Mouse (Mus musculus) 3T3-L1 (cell line): Measurements from ENCODE around the gene Hbq1b.
"Not testable (repeated sequence)": the region's sequence is repeated elsewhere in the genome, so short reads cannot be mapped to it uniquely, and the experiment has no call there.

Experiments
- DNase-seq: peaks from one replicate; pipeline ENCODE4 v3.0.0-alpha.2; 2015; ENCODE audit warnings: low read depth, low spot score

Hbq1b gene

DNA sequence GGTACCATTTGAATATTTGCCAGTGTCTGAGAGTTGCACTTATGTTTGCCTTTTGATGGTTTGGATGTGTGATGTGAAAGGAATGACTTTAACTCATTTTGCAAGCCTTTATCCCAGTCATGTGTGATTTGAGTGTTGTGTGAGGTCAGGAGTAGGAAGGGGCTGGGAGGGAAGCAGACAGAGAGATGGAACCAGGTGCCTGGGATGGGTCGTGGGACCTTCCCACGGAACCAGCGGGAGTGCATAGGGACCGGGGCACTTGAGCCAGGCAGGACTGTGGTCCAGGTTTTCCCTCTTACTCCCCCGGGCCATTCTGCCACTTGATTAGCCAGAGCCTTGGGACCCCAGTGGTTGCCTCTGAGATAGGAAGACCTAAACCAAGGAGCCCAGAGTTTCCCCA, 18.8 kb upstream of the Hbq1b start:
- no peak for DNase-seq

DNA sequence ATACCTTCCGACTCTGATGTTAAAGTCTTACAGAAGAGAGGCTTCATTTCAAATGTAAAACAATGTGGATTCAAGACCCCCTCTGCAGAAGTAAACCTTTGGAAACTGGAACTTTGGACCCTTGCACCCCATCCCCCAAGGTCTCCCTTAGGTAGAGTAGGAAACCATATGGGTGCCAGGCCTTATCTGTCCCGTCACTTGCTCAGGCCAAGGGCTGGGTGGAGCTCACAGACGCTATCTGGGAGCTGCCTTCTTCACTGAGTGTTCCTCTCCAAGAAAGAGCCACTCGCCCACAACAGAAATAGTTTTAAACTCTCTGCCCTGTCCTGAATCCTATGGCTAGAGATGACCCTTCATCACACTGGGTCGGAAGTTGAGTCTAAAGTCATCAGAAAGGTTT, 17.8 kb upstream of the Hbq1b start:
- DNase-seq = no peak

DNA sequence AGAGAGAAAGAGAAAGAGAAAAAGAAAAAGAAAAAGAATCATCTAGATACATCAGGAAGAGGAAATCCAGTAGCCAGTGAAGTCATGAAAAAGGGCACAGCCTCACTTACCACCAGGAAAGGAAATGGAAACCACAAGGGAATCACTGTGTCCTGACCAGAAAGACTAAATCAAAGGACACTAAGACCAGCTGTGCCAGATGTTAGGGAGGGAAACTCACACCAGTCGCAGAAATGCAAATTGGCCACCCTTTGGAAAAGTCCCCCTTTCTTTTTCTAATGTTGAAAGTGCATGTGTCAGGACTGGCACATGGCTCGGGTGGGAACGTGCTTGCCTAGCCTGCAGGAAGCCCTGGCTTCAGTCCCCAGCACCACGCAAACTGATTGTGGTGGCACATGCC, 15.6 kb upstream of the Hbq1b start:
- DNase-seq = no peak

DNA sequence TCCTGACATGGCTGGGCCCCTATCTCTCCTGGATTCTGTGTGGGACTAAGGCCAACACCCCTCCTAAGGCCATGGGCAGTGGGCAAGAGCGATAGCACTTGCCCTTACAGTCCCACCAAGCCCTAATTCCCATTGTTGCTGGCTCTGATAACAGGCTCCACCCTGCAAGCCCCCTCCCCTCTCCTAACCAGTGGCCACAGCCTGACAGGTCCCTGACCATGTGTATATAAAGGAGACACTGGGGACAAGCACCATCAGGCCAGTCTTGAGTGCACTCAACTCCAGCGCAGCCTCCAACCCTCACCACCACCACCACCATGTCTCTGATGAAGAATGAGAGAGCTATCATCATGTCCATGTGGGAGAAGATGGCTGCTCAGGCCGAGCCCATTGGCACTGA, 10.4 kb upstream of the Hbq1b start, which contains the start of gene Hba-x:
Hba-x (plus strand) TSS at position 54 of the 400 bp plus-strand sequence.
- no peak for DNase-seq

DNA sequence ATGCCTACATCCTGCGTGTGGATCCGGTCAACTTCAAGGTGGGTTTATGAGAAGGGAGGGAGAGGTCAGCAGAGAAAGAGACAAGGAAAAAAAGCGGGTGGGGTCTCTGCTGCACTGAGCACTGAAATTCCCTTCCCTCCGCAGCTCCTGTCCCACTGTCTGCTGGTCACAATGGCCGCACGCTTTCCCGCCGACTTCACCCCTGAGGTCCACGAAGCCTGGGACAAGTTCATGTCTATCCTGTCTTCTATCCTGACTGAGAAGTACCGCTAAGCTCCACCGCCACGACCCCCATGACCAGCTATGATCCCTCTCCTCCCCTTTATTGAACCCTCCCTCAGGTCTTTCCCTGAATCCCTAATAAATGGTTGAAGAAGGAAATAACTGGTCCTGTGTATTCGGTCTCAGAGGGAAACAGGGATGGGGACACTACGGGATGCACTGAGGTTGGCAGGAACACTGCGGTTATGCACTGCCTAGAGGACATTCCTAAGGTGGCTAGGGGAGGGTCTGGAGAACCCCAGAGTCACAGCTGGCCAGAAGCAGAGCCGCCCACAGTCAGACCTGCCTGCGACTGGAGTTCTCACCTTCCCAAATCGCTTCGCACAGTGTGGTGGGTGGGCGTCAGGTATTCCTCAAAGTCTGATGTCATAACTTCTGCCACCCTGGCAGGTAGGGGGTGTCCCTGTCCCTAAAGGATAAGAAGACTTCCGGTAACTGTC, 8.9 kb upstream of the Hbq1b start:
- DNase-seq = no peak

DNA sequence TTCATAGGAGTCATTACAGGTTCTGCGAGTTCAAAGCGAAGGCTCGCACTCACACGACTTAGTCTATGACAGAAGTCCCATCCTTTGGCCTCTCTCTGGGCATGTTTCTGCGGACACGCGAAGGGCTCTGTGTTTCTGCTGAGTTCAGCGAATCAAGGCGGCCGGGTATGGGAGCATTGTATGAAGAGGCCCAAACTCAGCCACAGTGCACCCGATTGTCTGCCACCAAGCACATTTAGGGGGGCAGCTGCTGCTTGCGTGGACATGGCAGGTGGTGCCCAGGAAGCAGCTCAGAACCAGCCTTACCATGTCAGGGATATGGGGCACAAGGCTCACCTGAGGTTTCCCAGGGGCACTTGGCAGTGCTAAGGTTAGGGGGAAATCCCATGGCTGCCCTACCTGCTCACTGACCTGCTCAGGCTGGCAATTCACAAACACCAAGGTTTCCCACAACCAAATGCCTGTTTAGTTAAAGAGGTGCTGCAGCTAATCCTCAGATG, 8.3 kb upstream of the Hbq1b start:
- no peak for DNase-seq

DNA sequence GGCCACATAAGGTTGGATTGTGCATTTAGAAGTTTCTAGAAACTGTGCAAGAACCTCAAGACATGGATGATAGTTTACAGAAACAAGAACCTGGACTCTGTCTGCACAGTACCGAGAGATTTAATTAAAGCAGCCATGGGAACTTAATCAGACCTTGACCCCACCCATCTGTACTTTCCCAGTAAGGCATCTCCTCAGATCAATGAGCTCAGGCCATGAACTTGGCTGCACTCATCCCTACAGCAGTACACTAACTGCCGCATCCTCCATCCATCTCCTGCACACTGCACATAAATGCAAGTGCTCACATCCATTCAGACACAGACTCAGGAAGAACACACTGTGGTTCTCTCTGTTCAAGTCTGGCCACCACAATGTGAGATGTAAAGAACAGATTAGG, 6.1 kb upstream of the Hbq1b start:
- DNase-seq = no peak

DNA sequence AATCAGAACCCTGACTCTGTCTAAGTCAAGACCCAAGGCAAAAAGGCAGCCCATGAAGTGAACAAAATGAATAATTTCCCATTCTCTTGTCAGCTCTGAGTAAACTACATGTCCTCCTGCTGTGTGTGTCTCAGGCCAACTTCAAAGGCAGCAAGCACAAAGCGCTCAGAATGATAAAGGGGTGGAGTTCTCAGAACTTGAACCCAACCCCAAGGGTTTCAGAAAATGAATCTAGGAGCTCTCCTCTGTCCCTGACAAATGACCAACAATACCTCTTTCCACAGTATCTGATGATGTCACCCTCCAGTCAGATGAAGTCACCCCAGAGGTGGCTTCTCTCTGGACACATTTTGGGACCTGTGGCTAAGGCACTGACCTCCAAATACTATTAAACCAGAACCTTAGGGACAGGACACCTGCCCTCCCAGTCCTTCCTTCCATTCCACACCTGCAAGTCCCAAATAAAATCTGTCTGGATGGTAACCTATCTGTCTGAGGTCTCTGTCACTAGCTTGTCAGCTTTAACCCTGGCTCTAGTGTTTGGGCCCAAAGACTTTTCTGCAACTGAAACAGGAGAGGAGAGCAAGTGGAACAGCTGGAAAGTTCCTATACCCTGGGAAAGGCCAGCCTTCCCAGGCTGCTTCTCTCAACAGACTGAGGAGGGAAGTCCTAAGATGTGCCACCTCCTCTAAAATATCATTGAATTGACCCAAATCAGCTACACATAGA, 5.2 kb upstream of the Hbq1b start:
- DNase-seq = no peak

DNA sequence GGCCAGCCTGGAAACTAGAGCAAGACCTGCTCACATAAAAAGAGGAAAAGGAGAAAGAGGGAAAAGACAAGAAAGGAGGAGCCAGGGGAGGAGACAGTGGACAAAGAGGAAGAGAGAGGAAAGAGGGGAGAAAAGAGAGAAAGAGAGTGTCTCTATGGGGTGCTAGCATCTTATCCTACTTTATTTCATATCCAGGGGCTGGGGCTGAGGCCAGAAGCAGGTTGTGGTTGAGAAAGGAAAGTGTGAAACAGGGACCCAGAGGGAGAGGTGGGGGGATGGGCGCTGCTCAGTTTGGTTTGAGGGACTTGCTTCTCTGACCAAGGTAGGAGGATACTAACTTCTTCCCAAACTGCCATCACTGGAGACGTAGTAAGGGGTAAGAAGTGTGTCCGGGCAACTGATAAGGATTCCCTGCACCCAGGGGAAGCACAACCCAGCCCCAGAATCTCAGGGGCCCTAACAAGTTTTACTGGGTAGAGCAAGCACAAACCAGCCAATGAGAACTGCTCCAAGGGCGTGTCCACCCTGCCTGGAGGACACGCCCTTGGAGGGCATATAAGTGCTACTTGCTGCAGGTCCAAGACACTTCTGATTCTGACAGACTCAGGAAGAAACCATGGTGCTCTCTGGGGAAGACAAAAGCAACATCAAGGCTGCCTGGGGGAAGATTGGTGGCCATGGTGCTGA, 3.5 kb upstream of the Hbq1b start, which contains the start of gene Hba-a1:
Hba-a1 (plus strand) TSS at position 421 of the 687 bp plus-strand sequence.
- not testable (repeated sequence) for DNase-seq

DNA sequence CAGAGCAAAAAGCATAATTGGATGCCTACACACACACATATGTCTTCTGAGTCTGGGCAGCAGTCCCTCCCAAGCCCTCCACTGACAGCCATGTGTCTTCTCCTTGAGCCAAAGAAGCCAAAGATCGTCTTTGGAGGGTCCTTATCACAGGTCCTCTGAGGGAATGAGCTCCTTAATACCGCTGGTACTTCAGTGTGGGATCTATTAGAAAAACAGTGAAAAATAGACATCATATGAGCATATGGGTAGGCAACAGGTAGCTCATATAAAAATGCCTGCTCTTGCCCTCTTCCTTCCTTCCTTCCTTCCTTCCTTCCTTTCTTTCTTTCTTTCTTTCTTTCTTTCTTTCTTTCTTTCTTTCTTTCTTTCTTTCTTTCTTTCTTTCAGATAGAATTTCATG, 2.2 kb upstream of the Hbq1b start:
- not testable (repeated sequence) for DNase-seq

DNA sequence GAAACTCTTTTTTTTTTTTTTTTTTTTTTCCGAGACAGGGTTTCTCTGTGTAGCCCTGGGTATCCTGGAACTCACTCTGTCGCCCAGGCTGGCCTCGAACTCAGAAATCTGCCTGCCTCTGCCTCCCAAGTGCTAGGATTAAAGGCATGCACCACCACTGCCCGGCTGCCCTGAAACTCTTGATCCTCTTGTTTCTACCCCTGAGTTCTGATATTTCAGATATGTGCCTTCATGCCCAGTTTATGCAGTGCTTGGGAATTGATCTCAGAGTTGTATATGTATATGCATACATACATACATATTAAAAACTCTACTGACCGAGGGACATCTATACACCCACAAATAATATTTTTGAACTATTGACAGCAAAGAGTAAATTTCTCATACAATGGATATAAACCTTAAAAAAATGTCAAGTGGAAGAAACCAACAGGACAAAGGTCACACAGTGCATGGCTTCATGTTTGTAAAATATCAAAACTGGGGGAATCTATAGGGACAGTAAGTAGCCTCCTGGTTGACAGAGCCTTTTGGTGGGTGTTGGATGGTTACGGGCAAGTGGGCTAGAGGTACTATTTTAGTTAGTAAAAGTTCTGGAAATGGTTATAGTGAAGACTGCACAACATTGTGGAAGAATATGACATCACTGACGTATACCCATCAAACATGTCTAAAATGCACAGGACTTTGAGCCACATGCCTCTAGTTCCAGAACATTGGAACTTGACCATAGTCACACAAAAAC, 1.6 kb upstream of the Hbq1b start:
- no peak for DNase-seq

DNA sequence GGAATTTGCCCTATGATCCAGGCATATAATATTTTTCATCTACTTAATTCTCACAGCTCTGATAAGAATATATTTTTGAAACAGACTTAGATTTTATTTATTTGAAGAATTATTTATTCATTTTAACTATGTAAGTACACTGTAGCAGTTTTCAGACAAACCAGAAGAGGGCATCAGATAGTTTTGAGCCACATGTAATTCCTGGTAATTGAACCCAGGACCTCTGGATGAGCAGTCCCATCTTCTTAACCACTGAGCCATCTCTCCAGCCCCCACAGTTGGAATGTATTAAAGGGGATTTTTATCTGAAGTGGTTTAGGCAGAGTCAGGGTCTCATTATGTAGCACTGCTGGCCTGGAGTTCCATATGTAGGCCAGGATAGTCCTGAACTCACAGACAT, 878 bp upstream of the Hbq1b start:
- not testable (repeated sequence) for DNase-seq

DNA sequence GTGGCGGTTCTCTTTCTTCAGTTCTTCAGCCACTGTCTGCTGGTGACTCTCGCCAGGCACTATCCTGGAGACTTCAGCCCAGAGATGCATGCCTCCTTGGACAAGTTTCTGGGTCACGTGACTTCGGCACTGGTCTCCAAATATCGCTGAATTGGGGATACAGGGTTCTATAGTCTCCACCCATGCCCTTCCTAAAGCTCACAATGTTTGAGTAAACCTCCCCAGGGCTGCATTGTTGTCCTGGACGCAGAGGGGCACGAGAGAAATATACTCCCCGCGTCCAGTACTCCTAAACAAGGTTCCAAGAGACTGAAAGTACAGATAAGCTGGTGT, 694 bp downstream of the Hbq1b start:
- no peak for DNase-seq

DNA sequence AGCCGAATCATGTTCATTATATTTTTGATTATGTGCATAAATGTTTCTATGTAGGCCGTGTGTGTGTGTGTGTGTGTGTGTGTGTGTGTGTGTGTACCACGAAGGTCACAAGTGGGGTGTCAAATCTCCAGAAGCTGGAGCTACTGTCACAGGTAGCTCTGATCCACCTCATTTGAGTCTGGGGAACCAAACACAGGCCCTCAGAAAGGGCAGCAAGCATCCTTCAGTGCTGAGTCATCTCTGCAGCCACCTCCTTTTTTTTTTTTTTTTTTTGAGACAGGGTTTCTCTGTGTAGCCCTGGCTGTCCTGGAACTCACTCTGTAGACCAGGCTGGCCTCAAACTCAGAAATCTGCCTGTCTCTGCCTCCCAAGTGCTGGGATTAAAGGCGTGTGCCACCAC, 6.1 kb downstream of the Hbq1b start:
- DNase-seq = peak; percentile 46

DNA sequence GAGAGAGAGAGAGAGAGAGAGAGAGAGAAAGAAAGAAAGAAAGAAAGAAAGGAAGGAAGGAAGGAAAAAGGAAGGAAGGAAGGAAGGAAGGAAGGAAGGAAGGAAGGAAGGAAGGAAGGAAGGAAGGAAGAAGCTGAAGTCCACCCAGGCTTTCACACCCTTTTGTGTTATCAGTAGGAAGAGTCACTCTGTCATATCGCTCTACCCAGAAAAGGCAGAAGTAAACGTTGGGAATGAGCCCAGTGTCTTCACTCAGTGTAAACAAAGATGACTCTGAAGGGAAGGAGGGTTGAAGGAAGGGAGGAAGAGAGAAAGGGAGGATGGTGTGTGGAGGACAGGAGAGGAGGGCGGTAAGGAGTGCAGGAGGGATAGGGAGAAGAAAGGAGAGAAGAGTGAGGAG, 6.7 kb downstream of the Hbq1b start:
- not testable (repeated sequence) for DNase-seq

DNA sequence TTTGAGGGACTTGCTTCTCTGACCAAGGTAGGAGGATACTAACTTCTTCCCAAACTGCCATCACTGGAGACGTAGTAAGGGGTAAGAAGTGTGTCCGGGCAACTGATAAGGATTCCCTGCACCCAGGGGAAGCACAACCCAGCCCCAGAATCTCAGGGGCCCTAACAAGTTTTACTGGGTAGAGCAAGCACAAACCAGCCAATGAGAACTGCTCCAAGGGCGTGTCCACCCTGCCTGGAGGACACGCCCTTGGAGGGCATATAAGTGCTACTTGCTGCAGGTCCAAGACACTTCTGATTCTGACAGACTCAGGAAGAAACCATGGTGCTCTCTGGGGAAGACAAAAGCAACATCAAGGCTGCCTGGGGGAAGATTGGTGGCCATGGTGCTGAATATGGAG, 9.4 kb downstream of the Hbq1b start, which contains the start of gene Hba-a2:
Hba-a2 (plus strand) TSS at position 287 of the 400 bp plus-strand sequence.
- DNase-seq = not testable (repeated sequence)

DNA sequence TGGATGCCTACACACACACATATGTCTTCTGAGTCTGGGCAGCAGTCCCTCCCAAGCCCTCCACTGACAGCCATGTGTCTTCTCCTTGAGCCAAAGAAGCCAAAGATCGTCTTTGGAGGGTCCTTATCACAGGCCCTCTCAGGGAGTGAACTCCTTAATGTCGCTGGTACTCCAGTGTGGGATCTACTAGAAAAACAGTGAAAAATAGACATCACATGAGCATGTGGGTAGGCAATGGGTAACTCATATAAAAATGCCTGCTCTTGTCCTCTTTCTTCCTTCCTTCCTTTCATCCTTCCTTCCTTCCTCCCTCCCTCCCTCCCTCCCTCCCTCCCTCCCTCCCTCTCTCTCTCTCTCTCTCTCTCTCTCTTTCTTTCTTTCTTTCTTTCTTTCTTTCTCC, 10.7 kb downstream of the Hbq1b start:
- DNase-seq = not testable (repeated sequence)

DNA sequence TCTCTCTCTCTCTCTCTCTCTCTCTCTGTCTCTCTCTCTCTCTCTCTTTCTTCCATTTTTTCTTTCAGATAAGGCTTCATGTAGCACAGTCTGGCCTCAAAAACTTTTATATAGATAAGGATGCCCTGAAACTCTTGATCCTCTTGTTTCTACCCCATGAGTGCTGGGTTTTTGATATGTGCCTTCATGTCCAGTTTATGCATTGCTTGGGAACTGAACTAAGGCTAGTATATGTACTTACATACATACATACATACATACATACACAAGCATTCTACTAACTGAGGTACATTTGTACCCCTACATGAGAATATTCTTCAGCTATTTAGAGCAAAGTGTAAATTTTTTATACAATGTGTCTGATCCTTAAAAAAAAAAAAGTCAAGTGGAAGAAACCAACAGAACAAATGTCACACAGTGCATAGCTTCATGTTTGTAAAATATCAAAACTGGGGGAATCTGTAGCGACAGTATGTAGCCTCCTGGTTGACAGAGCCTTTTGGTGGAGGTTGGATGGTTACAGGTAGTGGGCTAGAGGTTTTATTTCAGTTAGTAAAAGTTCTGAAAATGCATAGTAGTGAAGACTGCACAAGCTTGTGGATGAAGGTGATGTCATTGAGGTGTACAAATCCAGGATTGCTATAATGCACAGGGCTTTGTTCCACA, 11.2 kb downstream of the Hbq1b start:
- DNase-seq = no peak

DNA sequence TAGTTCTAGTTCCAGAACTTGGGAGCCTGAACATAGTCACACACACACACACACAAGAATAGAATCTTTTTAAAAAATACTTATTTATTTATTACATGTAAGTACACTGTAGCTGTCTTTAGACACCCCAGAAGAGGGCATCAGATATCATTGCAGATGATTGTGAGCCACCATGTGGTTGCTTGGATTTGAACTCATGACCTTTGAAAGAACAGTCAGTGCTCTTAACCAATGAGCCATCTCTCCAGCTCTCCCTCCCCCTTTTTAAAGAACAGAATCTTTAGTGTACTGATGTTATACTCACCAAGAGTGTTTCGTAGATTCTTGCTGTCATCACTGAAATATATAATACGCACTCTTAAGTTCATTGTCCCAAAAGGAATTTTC, 11.8 kb downstream of the Hbq1b start:
- DNase-seq = no peak

DNA sequence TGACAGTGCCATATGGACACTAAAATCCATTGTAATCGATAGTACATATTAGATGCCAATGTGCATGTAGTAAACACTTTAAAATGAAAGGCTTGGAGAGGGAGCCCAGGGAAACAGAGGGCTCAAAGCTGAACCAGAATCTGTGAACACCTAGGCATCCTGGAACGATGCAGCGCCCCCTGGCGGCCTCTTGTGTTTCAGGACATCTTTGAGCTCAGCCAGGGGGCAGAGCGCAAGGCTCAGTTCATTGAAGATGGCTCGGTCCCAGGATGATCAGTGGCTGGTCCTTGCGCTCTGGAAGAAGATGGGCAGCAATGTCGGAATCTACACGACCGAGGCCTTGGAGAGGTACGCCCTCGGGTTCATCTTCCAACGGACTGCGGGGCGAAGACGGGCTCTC, 13.1 kb downstream of the Hbq1b start, which contains the start of gene Hbq1a:
Hbq1a (plus strand) TSS at position 205 of the 400 bp plus-strand sequence.
- DNase-seq = peak; percentile 46
